Mouse (Mus musculus): ENCODE measurements at regions not wholly inside any gene's neighbourhood (a gene's known extent, or its start where the extent isn't known, plus 50 kb on each side); places are given as distances from the start of the nearest gene placed in this dataset.

DNA sequence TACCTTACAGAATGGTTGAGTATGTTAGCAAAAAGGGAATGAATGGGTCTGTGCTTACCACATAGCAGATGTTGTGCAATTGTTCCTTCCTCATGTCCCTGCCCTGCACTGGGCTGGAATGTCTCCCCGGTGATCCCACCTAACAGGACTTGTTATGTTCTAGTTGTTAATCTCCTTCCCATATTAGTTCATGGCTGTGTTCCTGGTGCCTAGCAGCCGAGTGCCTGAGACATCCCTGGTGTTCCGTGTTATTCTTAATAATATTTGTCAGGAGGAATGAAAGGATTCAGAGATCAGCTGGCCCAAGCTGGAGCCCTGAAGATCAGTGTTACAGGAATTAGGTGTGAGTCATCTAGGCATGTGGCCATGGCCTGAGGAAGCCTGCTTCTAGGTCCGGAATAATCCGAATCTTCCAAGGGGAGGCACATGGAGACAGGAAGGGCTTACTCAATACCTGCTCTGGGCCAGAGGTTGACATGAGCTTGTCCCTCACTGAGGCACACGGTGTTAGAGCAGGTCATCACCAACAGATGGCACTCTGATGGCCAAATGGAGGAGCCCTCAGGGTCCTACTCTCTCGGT is 171.2 kb downstream of the 4933412E24Rik start:
- DNase-seq (ENCODE audit: low spot score in 2 of 2): no peak

- DNase-seq (ENCODE audit: low spot score in 2 of 2): no peak
Observed at GRCm38 (mm10) chr15:59836631-59837030, 179.8 kb downstream of the 4933412E24Rik start.

DNA sequence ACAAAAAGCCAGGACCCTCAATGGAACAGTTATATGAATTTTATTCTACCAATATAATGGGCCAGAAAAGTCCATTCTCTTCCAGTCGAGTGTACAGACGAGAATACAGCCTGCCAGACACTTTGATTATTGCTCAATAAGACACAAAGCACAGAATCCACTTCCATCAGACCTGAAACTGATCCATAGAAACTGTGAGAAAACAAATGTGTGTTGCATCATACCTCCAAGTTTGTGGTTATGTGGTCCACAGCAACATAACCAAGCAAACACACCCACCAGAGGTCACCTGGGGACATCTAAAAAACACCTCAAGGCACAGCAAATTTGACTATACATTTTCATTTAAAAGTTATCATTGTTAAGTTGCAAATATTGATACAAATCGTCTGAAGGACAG is 183.2 kb downstream of the 4933412E24Rik start:
- DNase-seq (ENCODE audit: low spot score in 2 of 2): no peak

DNA sequence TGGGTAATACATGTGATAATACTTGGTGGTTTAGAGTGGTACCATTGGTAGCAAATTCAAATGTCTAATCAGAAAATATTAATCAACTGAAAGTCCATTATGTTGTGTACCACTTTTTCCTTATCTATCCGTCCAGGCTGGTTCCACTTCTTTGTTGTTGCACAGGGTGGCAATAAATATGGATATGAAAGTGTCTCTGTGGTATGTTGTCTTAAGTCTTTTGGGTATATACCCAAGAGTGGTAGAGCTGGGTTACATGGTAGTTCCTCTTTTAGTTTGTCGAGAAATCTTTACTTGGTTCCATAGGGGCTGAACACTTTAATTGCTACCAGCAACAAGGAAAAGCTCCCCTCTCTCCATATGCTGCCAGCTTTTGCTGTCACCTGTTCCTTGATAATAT is 184.9 kb downstream of the 4933412E24Rik start:
- no peak for DNase-seq (ENCODE audit: low spot score in 2 of 2)

- DNase-seq (ENCODE audit: low spot score in 2 of 2): no peak
Observed at GRCm38 (mm10) chr15:59830553-59831462, 185.6 kb downstream of the 4933412E24Rik start.

DNA sequence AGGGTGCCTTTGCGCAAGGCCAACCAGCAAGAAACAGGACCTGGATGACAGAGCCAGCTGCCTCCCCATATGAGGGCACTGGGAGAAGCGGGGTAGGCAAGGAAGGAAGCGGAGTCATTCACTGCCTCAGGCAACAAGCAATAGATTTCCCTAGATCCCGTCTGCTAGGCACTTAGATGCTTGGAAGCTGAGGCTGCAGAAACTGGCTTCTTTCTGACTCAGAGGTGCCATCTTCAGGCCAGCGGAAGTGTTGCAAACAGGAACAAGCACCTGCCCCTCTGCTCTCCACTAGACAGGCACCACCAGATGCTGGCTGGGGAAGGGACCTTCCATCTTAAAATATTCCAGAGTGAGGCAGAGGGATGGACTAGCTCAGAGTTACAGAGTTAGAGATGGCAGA is 188.0 kb downstream of the 4933412E24Rik start:
- peak in 1 of 2 experiments; percentile 51 for DNase-seq (ENCODE audit: low spot score in 2 of 2)

DNA sequence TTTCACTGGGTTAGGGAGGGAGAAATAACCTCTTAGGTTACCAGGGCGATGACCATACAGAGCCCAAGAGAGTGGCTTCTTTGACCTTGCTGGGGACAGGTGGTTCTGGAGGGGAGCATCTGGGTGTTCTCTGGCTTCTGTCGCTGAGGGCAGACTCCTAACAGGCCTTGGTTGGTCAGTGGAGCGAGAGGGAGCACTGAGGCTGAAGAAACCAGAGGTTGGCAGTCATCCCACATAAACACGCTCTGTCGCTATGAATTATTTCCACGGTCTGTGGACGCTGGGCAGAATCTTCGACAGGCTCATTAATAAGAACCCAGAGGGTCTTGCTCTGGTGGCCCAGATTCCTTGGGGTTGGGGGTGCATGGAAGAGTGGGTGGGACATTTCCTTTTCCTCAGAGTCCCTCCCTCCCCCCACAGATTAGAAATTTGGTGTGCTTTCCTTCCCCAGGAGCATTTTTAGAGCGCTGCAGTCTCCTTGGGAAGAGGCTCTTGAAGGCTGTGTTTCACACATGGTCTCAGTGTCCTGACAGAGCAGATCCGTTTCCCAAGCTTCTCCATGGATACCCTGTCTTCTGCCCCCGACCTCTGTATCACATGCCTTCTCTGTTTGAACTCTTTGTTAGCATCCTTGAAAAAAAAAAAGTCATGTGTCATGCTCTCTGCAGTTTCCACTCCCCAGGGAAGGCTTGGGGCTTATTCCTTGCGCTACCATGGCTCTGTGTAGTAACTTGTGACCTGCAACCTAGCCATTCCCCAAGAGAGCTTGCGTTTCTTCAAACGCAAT is 190.1 kb downstream of the 4933412E24Rik start:
- DNase-seq (ENCODE audit: low spot score in 2 of 2): no peak

GRCm38 (mm10) chr15:59823921-59824320 is 192.5 kb downstream of the 4933412E24Rik start:
- DNase-seq (ENCODE audit: low spot score in 2 of 2): no peak

DNA sequence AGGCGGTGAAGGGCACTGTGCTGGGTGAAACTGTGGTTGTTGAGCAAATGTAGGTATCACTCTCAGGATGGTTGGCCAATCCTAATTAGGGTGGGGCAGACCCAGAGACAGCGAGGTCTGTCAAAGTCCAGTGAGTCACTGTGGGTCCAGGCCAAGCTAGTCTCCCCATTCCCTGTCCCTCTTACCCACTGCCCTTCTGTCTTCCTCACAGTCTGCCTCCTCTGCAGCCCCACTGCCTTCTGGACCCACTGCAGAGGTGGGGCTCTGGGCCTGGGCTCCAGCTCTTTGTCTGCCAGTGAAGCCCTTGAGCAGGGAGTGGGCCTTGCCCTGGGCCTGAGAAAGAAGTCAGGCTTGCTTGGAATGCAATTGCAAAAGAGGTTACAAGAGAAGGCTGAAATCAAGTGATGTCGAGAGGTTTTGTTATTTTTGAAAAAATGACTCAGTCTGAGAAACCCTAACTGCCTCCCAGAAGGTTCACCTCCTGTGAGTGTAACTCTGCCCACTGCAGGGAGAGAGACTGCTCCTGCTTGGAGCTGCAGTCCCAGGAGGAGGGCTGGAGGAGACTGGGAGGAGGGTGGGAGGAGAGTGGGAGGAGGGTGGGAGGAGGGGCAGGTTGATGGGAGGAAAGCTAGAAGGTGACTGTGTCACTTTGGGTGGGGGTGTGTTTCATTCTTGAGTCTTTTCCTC is 193.3 kb downstream of the 4933412E24Rik start:
- DNase-seq (ENCODE audit: low spot score in 2 of 2): no peak

GRCm38 (mm10) chr15:59820317-59820716 is 196.1 kb downstream of the 4933412E24Rik start:
- DNase-seq (ENCODE audit: low spot score in 2 of 2): no peak

GRCm38 (mm10) chr15:59816031-59816430 is 200.4 kb downstream of the 4933412E24Rik start:
- DNase-seq (ENCODE audit: low spot score in 2 of 2): no peak

DNA sequence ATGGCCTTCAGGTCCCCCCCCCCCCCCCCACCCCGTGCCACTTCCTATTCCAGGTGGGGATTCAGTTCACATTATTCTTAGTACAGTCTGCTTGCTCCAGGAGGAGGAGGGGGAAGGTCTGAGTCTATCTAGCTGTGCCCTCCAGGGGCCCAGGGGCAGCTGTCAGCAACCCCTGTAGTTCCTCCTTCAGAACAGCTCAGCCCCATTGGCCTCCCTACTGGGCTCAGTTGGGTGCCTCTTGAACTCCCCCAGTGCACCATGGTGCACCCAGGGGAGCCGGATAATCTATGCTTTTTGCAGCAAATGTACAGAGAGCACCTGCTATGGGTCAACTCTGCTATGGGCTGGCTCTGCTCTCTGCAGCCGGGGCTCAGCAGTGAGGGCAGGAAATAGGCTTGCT is 204.8 kb downstream of the 4933412E24Rik start:
- DNase-seq (ENCODE audit: low spot score in 2 of 2): peak; percentile 20 to 43

DNA sequence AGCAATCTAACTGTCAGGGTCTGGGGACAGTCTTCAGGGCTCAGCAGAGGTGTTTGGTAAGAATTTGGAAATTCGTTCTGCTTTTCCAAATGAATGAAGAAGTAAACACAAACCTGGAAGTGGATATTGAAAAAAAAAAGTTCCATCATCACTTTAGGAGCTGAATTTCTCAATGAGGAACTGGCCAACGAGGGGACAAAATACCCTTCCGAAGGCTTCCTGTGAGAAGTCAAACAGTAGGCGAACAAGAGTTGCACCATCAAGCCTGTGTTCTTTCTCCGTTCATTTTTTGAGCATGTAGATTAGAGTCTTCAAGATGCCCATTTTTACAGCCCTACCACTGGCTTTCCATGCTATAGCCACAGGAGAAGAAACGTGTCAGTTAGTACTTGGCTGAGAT is 207.1 kb downstream of the 4933412E24Rik start:
- DNase-seq (ENCODE audit: low spot score in 2 of 2): no peak

DNA sequence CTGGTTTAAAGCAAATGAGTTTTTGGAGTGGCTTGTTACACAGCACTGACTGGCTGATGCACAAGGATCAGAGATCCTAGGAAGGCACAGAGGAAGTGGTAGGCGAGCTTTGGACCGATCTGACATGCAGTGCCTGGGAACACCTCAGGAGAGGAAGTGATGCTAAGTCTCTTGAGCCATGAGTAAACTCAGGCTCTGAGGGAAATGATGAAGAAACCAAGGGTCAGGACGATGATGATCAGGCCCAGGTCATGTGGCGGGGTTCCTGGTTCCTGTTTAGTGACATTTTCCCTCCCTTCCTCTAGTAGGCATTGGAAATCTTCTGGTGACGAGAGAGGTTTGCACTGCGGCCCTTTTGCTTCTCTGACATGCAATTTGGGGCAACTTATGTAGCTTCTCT is 208.7 kb downstream of the 4933412E24Rik start:
- no peak for DNase-seq (ENCODE audit: low spot score in 2 of 2)

DNA sequence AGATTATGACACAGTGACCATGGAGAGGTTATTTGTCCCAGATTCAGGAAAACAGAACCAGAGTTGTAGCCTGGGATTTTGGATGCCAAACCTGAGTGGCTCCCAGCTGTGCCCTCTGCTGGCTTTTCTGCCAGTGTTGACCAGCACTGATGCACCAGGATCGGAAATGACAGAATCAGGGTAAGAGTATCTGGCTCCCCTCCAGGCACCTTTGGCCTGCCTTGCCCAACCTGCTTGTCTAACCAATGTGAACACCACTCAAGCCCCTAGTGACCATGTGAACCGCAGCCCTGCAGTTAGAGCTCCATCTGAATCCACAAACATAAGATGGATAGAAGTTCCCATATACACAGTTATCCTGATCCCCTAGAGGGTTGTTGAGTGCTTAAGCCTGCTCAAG is 210.6 kb downstream of the 4933412E24Rik start:
- DNase-seq (ENCODE audit: low spot score in 2 of 2): no peak

DNA sequence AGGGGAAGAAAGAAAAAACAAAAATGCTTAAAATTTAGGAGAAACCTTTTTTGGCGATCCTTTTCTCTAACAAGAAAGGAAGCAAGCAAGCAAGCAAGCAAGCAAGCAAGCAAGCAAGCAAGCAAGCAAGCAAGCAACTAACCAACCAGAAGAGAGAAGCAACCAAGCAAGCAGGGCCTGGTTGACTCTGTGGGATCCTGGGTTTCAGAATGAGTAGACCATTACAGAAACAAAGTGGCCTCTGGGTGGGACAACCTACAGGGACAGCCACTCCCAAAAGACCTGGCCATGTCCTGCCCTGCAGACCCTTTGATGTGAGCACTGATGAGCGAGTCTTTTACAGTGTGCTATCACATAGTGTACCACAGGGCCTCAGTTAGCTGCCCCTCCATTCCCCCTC is 211.6 kb downstream of the 4933412E24Rik start:
- no peak for DNase-seq (ENCODE audit: low spot score in 2 of 2)

DNA sequence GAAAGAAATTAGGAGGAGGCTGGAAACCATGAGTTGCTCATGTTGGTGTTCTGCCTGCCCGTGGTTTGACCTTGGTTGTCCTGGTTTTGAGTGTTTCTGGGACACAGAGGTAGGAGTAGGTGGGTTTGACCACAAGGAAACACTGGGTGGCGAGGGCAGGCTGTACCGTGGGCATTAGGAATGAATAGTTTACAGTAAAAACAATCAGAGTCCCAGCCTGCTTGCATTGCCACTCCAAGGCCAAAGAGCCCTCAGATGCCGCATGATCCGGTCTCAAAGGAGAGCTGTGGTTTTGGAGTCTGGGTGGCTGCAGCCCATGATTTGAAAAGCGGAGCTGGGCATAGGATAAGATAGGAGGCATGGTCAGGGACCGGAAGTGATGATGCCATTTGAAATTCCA is 212.0 kb downstream of the 4933412E24Rik start:
- DNase-seq (ENCODE audit: low spot score in 2 of 2): no peak

- DNase-seq (ENCODE audit: low spot score in 2 of 2): no peak
Observed at GRCm38 (mm10) chr15:59802276-59802675, 214.1 kb downstream of the 4933412E24Rik start.

- no peak for DNase-seq (ENCODE audit: low spot score in 2 of 2)
Observed at GRCm38 (mm10) chr15:59799124-59799815, 217.1 kb downstream of the 4933412E24Rik start.

GRCm38 (mm10) chr15:59798486-59798885 is 217.9 kb downstream of the 4933412E24Rik start:
- no peak for DNase-seq (ENCODE audit: low spot score in 2 of 2)

GRCm38 (mm10) chr15:59795717-59796116 is 220.7 kb downstream of the 4933412E24Rik start:
- peak in 1 of 2 experiments; percentile 20 for DNase-seq (ENCODE audit: low spot score in 2 of 2)
